Mouse (Mus musculus): ENCODE results near the gene Actr8. TPM values are rescaled to one million over a fixed set of nuclear protein-coding genes. Genes with fewer than 3 reads are reported as not detected.

Actr8 gene
- polyA plus RNA-seq (2015; fragmentation: Nextera tagmentation; extraction: Ambion mirVana) = 84.5 and 91.1 TPM in 2 replicates

- peak within 1 kb of the TSS; percentile 95 for H3K27ac ChIP-seq (replicated peaks)
- WGBS = 3% methylated on average over 43 of the region's 44 CpGs
- H3K9ac ChIP-seq = peak within 1 kb of the TSS; percentile 89
- peaks cover 61% of the 10 kb centered on the region for H3K36me3 ChIP-seq
- H3K4me1 ChIP-seq (replicated peaks) = peaks cover 11% of the 10 kb centered on the region
- H3K27me3 ChIP-seq = no peaks in the 10 kb centered on the region
- H3K4me3 ChIP-seq = peak within 1 kb of the TSS; percentile 80
- ATAC-seq (ENCODE audit: low read depth) = peak; percentile 95
- H3K4me2 ChIP-seq = peak within 1 kb of the TSS; percentile 85
- 0 out of 2 replicates have a peak, but pooled peaks cover 6% of the 10 kb centered on the region for H3K9me3 ChIP-seq
Observed at GRCm38 (mm10) chr14:29978254-29979204, at the start of gene Actr8. Gene Actr8 (plus strand): TSS chr14:29978337.

DNA sequence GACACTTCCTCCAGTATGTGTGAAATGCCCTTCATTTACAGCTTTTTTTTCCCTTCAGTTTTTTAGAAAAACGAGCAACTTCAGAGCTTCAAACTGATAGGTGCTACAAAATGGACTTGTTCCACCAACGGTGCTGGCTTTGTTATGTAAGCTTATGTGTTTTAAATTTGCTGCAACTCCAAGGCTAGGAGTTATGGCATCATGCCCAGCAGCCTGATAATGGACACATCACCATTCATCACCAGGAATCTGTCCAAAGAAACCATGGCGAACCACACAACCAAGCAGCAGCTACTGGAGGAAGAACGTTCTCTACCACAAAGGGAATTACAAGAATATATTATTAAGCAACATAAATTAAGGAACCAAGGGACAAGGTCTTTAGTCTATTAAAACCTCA is 49.2 kb upstream of the Actr8 start:
- peaks cover 6% of the 10 kb centered on the region; the same call in 1 of the 2 replicates for H3K9me3 ChIP-seq
- WGBS = 58% methylated on average over 4 of the region's 4 CpGs
- no peaks in the 10 kb centered on the region for H3K36me3 ChIP-seq
- H3K4me3 ChIP-seq = no peak overlapping the region
- H3K9ac ChIP-seq = no peak overlapping the region
- H3K4me1 ChIP-seq (replicated peaks) = no peaks in the 10 kb centered on the region
- H3K27ac ChIP-seq (replicated peaks) = no peak overlapping the region
- no peak overlapping the region for H3K4me2 ChIP-seq
- ATAC-seq (ENCODE audit: low read depth) = no peak
- H3K27me3 ChIP-seq = no peaks in the 10 kb centered on the region

DNA sequence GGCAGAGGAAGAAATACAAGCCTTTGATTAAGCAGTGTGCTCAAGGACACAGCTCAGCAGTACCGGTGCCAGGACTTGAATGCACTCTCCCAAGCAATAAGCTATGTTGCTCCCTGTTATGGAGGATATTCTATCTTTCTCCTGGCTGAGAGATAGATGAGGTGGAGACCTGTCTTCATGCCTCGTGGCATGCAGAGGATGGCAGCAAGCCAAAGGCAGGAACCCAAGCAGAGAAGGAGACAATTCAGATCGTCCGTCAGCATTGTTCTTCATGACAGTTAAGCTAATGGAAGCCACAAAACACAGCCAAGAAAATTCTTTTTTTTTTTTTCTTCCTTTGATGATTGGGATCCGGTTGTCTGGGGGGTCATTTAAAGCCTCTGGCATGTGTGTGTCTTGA is 42.6 kb upstream of the Actr8 start:
- Histone ChIP-seq H3K27me3 (no peaks in the 10 kb centered on the region), H3K36me3 (no peaks in the 10 kb centered on the region), H3K4me1 (replicated peaks) (peaks cover 8% of the 10 kb centered on the region; the same call in 1 of the 2 replicates), H3K4me2 (no peak overlapping the region), H3K4me3 (no peak overlapping the region), H3K27ac (replicated peaks) (no peak overlapping the region), H3K9ac (no peak overlapping the region), H3K9me3 (no peaks in the 10 kb centered on the region)
- ATAC-seq (ENCODE audit: low read depth) = no peak
- 32% methylated on average over 5 of the region's 5 CpGs for WGBS

DNA sequence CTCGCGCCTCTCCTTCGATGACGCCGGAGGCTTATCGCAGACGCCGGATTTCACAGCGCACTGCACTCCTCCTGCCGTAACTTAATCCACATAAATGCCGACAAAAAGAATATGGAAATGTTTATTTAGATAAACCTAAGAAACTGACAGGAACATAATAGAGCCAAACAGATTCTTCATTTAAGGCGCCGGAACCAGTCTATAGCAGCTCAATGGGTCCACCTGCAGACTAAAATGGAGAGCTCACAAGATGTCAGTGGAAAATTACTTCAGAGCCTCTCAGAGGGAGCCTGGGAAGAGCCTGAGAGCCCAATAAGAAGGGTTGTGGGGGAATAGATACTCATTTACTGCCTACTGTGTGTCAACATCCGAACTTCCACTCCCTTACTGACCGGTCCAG is 40.7 kb upstream of the Actr8 start:
- Histone ChIP-seq H3K27ac (replicated peaks) (no peak overlapping the region), H3K9ac (no peak overlapping the region), H3K9me3 (no peaks in the 10 kb centered on the region), H3K4me2 (no peak overlapping the region), H3K4me1 (replicated peaks) (peaks cover 8% of the 10 kb centered on the region; the same call in 1 of the 2 replicates), H3K36me3 (no peaks in the 10 kb centered on the region), H3K4me3 (no peak overlapping the region), H3K27me3 (no peaks in the 10 kb centered on the region; the same call in 1 of the 2 replicates)
- WGBS = 87% methylated on average over 15 of the region's 15 CpGs
- no peak for ATAC-seq (ENCODE audit: low read depth)

GRCm38 (mm10) chr14:29939600-29940312 is 38.4 kb upstream of the Actr8 start:
- no peak for ATAC-seq (ENCODE audit: low read depth)
- Histone ChIP-seq H3K9ac (0 out of 2 replicates have a peak overlapping the region, but pooled peaks have one; percentile 26), H3K4me3 (no peak overlapping the region), H3K4me1 (replicated peaks) (peaks cover 8% of the 10 kb centered on the region; the same call in 1 of the 2 replicates), H3K9me3 (no peaks in the 10 kb centered on the region), H3K4me2 (peak overlapping the region; percentile 16; the same call in 1 of the 2 replicates), H3K27ac (replicated peaks) (no peak overlapping the region), H3K36me3 (no peaks in the 10 kb centered on the region), H3K27me3 (no peaks in the 10 kb centered on the region; the same call in 1 of the 2 replicates)
- WGBS = 56% methylated on average over 20 of the region's 20 CpGs

DNA sequence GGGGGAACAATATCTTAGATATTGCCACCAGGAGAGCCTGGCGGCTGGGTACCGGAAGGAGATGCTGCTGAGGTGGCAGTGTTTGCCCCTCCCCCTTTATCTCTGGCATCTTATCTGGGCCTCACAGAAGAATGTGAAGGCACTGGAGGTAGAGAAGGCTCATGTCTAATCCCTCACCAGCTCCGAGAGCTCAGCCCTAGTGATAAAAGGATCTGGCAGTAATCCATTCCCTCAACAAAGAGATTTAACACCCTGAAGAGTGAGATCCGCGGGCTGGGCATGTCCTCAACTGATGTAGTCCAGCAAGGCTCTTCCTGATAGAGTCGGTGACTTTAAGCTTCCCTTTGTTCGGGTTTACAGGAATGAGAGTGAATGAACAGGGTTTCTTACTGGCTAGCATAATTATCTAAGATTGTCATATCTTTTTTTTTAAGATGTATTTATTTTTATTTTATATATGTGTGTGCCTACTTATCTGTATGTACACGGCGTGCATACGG is 37.8 kb upstream of the Actr8 start:
- H3K36me3 ChIP-seq = no peaks in the 10 kb centered on the region
- H3K9me3 ChIP-seq = no peaks in the 10 kb centered on the region
- no peak overlapping the region for H3K4me3 ChIP-seq
- peak overlapping the region; percentile 16; the same call in 1 of the 2 replicates for H3K4me2 ChIP-seq
- H3K9ac ChIP-seq = 0 out of 2 replicates have a peak overlapping the region, but pooled peaks have one; percentile 26
- H3K4me1 ChIP-seq (replicated peaks) = peaks cover 8% of the 10 kb centered on the region; the same call in 1 of the 2 replicates
- no peak for ATAC-seq (ENCODE audit: low read depth)
- 41% methylated on average over 10 of the region's 10 CpGs for WGBS
- H3K27me3 ChIP-seq = no peaks in the 10 kb centered on the region; the same call in 1 of the 2 replicates
- H3K27ac ChIP-seq (replicated peaks) = no peak overlapping the region

- Histone ChIP-seq H3K9me3 (no peaks in the 10 kb centered on the region), H3K27me3 (no peaks in the 10 kb centered on the region; the same call in 1 of the 2 replicates), H3K36me3 (no peaks in the 10 kb centered on the region), H3K27ac (replicated peaks) (no peak overlapping the region), H3K9ac (no peak overlapping the region), H3K4me2 (no peak overlapping the region), H3K4me3 (no peak overlapping the region), H3K4me1 (replicated peaks) (peaks cover 8% of the 10 kb centered on the region; the same call in 1 of the 2 replicates)
- ATAC-seq (ENCODE audit: low read depth) = no peak
- 21% methylated on average over 2 of the region's 2 CpGs for WGBS
Observed at GRCm38 (mm10) chr14:29940877-29941276, 37.3 kb upstream of the Actr8 start.

GRCm38 (mm10) chr14:29946761-29947309 is 31.3 kb upstream of the Actr8 start:
- Histone ChIP-seq H3K4me2 (no peak overlapping the region), H3K4me3 (no peak overlapping the region), H3K27me3 (no peaks in the 10 kb centered on the region; the same call in 1 of the 2 replicates), H3K9ac (no peak overlapping the region), H3K36me3 (no peaks in the 10 kb centered on the region), H3K4me1 (replicated peaks) (no peaks in the 10 kb centered on the region), H3K9me3 (no peaks in the 10 kb centered on the region), H3K27ac (replicated peaks) (no peak overlapping the region)
- 71% methylated on average over 5 of the region's 5 CpGs for WGBS
- no peak for ATAC-seq (ENCODE audit: low read depth)

DNA sequence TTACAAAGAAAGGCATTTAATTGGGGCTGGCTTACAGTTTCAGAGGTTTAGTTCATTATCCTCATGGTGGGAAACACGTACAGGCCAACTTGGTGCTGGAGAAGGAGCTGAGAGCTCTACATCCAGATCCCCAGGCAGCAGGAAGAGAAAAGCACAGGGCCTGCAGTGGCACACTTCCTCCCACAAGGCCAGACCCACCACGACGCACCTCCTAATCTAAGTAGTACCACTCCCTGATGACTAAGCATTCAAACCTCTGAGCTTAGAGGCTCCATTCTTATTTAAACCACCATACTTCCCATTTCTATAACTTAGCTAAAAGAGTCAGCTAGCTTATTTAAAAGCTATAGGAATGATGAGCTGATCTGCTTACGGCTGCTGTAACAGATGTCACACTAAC is 27.3 kb upstream of the Actr8 start:
- Histone ChIP-seq H3K9me3 (no peaks in the 10 kb centered on the region), H3K27me3 (no peaks in the 10 kb centered on the region), H3K9ac (no peak overlapping the region), H3K4me3 (no peak overlapping the region), H3K4me1 (replicated peaks) (no peaks in the 10 kb centered on the region), H3K27ac (replicated peaks) (no peak overlapping the region), H3K36me3 (no peaks in the 10 kb centered on the region), H3K4me2 (no peak overlapping the region)
- ATAC-seq (ENCODE audit: low read depth) = no peak
- 89% methylated on average over 4 of the region's 4 CpGs for WGBS

GRCm38 (mm10) chr14:29957393-29957792 is 20.7 kb upstream of the Actr8 start:
- no peak overlapping the region for H3K9ac ChIP-seq
- no peak overlapping the region for H3K4me2 ChIP-seq
- H3K36me3 ChIP-seq = no peaks in the 10 kb centered on the region
- no peak for ATAC-seq (ENCODE audit: low read depth)
- no peak overlapping the region for H3K4me3 ChIP-seq
- no peaks in the 10 kb centered on the region for H3K9me3 ChIP-seq
- H3K4me1 ChIP-seq (replicated peaks) = no peaks in the 10 kb centered on the region
- H3K27ac ChIP-seq (replicated peaks) = no peak overlapping the region
- H3K27me3 ChIP-seq = no peaks in the 10 kb centered on the region

DNA sequence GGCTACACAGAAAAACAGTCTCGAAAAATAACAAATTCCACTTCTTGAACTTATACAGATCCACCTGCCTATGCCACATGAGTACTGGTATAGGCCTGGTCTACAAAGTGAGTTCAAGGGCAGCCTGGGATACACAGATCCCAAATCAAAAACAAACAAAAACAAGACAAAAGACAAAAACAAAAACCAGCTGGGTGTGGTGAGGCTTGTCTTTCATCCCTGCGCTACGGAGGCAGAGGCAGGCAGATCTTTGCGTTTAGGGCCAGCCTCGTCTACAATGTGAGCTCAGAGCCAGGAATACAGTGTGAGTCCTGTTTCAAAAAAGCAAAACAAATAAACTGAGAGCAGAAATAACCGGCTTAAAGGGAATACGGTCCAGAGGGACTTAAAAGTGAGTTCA is 10.5 kb upstream of the Actr8 start:
- ATAC-seq (ENCODE audit: low read depth) = peak; percentile 5
- peak overlapping the region; percentile 62 for H3K9ac ChIP-seq
- peaks cover 26% of the 10 kb centered on the region for H3K36me3 ChIP-seq
- peak overlapping the region; percentile 64 for H3K4me2 ChIP-seq
- H3K4me1 ChIP-seq (replicated peaks) = peaks cover 28% of the 10 kb centered on the region
- 0 out of 2 replicates have a peak, but pooled peaks cover 3% of the 10 kb centered on the region for H3K9me3 ChIP-seq
- peak overlapping the region; percentile 95 for H3K4me3 ChIP-seq
- no peaks in the 10 kb centered on the region for H3K27me3 ChIP-seq
- 62% methylated on average over 7 of the region's 7 CpGs for WGBS
- peak overlapping the region; percentile 92 for H3K27ac ChIP-seq (replicated peaks)

All from neural tube, embryonic 13.5 days (tissue).